Mouse (Mus musculus) cortical plate, adult 2 months (tissue): ENCODE results near the gene Psma5. TPM values are rescaled to one million over a fixed set of nuclear protein-coding genes. Genes with fewer than 3 reads are reported as not detected.
A peak's percentile ranks its signal among the peaks of the same experiment; 100 is the strongest.

Experiments used
- H3K27ac ChIP-seq: fragments of 200-500 bp; 2 replicates; pipeline ENCODE4 v1.5.1; 2012; ENCODE audit warnings: low read length, control low read depth, inconsistent platforms; ENCODE audit not compliant: insufficient read depth
- H3K4me1 ChIP-seq: fragments of 200-500 bp; 2 replicates; pipeline ENCODE4 v1.6.1; 2011; ENCODE audit warnings: low read length; ENCODE audit not compliant: control insufficient read depth, insufficient read depth
- H3K4me3 ChIP-seq: fragments of 200-500 bp; 2 replicates; pipeline ENCODE4 v1.5.1; 2011; ENCODE audit warnings: mild to moderate bottlenecking, low read length, control low read depth; ENCODE audit not compliant: insufficient read depth
- CTCF ChIP-seq: fragments of 200-500 bp; IDR thresholded peaks from 2 replicates; pipeline ENCODE4 v1.5.1; 2011; ENCODE audit warnings: mild to moderate bottlenecking, control low read depth, low read length; ENCODE audit not compliant: insufficient read depth; ENCODE audit errors: extremely low read depth
- POLR2A ChIP-seq: fragments of 200-500 bp; IDR thresholded peaks from 2 replicates; pipeline ENCODE4 v1.6.1; 2011; ENCODE audit warnings: mild to moderate bottlenecking, low read length, control low read depth; ENCODE audit not compliant: insufficient read depth; ENCODE audit errors: extremely low read depth
- polyA plus RNA-seq: library from polyadenylated mRNA; depleted of rRNA; stranded (reverse); fragments of >200 nt; gene quantifications from 2 replicates; pipeline ENCODE4 v1.2.3, GENCODE M21; 2012; rRNA removed

The Psma5 gene
- 114 and 121 TPM in 2 replicates for polyA plus RNA-seq

- TF ChIP-seq CTCF = no peak
- peak; percentile 68; the same call in 1 of the 2 replicates for TF ChIP-seq POLR2A
- peaks cover 2% of the 10 kb centered on the region for H3K4me1 ChIP-seq
- peak within 1 kb of the TSS; percentile 41 for H3K4me3 ChIP-seq
- H3K27ac ChIP-seq = no peak within 1 kb of the TSS
These were observed at the start of gene Psma5 for GRCm38 (mm10) chr3:108256719-108257637. TSS of gene Psma5 (plus strand) at chr3:108256926.

- H3K27ac ChIP-seq = no peak overlapping the region
- no peak for TF ChIP-seq POLR2A
- no peak for TF ChIP-seq CTCF
- peaks cover 1% of the 10 kb centered on the region; the same call in 1 of the 2 replicates for H3K4me1 ChIP-seq
- peak overlapping the region; percentile 72; the same call in 1 of the 2 replicates for H3K4me3 ChIP-seq
These were observed 47.7 kb upstream of the Psma5 start for GRCm38 (mm10) chr3:108209001-108209400.

GRCm38 (mm10) chr3:108209536-108209935 lies 47.2 kb upstream of the Psma5 start:
- H3K4me3 ChIP-seq = peak overlapping the region; percentile 72
- peaks cover 1% of the 10 kb centered on the region; the same call in 1 of the 2 replicates for H3K4me1 ChIP-seq
- TF ChIP-seq CTCF = no peak
- TF ChIP-seq POLR2A = no peak
- no peak overlapping the region for H3K27ac ChIP-seq

- TF ChIP-seq POLR2A (peak; percentile 99), CTCF (no peak)
- peaks cover 1% of the 10 kb centered on the region; the same call in 1 of the 2 replicates for H3K4me1 ChIP-seq
- peak overlapping the region; percentile 83 for H3K27ac ChIP-seq
- peak overlapping the region; percentile 72 for H3K4me3 ChIP-seq
These were observed 46.6 kb upstream of the Psma5 start for GRCm38 (mm10) chr3:108209946-108210770.

- H3K27ac ChIP-seq = peak within 1 kb of the TSS; percentile 83
- peak within 1 kb of the TSS; percentile 72 for H3K4me3 ChIP-seq
- peaks cover 1% of the 10 kb centered on the region; the same call in 1 of the 2 replicates for H3K4me1 ChIP-seq
- TF ChIP-seq CTCF (no peak), POLR2A (peak; percentile 29; the same call in 1 of the 2 replicates)
These were observed 46.0 kb upstream of the Psma5 start, which contains the start of gene Atxn7l2 for GRCm38 (mm10) chr3:108210771-108211139. TSS of gene Atxn7l2 (minus strand) at chr3:108210934.

- H3K4me3 ChIP-seq = no peak overlapping the region
- TF ChIP-seq CTCF = no peak
- no peak for TF ChIP-seq POLR2A
These were observed 44.9 kb upstream of the Psma5 start for GRCm38 (mm10) chr3:108211845-108212244.

GRCm38 (mm10) chr3:108212406-108212805 lies 44.3 kb upstream of the Psma5 start:
- TF ChIP-seq POLR2A (no peak), CTCF (no peak)
- Histone ChIP-seq H3K4me3 (no peak overlapping the region), H3K27ac (peak overlapping the region; percentile 36; the same call in 1 of the 2 replicates), H3K4me1 (peaks cover 1% of the 10 kb centered on the region; the same call in 1 of the 2 replicates)

More at GRCm38 (mm10) chr3:108211845-108212244, 44.9 kb upstream of the Psma5 start:
- Histone ChIP-seq H3K4me1 (peaks cover 1% of the 10 kb centered on the region; the same call in 1 of the 2 replicates), H3K27ac (no peak overlapping the region)

GRCm38 (mm10) chr3:108214734-108215133 lies 42.0 kb upstream of the Psma5 start:
- TF ChIP-seq CTCF (no peak), POLR2A (no peak)
- Histone ChIP-seq H3K4me3 (no peak overlapping the region), H3K4me1 (peaks cover 1% of the 10 kb centered on the region; the same call in 1 of the 2 replicates), H3K27ac (no peak overlapping the region)

- no peaks in the 10 kb centered on the region for H3K4me1 ChIP-seq
- no peak overlapping the region for H3K27ac ChIP-seq
- H3K4me3 ChIP-seq = no peak overlapping the region
- TF ChIP-seq POLR2A (no peak), CTCF (no peak)
These were observed 36.1 kb upstream of the Psma5 start for GRCm38 (mm10) chr3:108220661-108221060.
